Mouse (Mus musculus) embryonic fibroblast, embryonic 13.5 days (primary cell): ENCODE results near the gene Pappa. TPM values are rescaled to one million over a fixed set of nuclear protein-coding genes. Genes with fewer than 3 reads are reported as not detected.
A peak's percentile ranks its signal among the peaks of the same experiment; 100 is the strongest.

Source experiments
- H3K27ac ChIP-seq: 2 replicates; pipeline ENCODE4 v1.5.1; 2012; ENCODE audit warnings: low read length, control low read depth, inconsistent platforms; ENCODE audit not compliant: insufficient read depth
- H3K4me1 ChIP-seq: 2 replicates; pipeline ENCODE4 v1.6.1; 2011; ENCODE audit warnings: low read length; ENCODE audit not compliant: control insufficient read depth, insufficient read depth
- H3K4me3 ChIP-seq: 2 replicates; pipeline ENCODE4 v1.5.1; 2011; ENCODE audit warnings: mild to moderate bottlenecking, control low read depth, low read length; ENCODE audit not compliant: insufficient read depth
- CTCF ChIP-seq: IDR thresholded peaks from 2 replicates; pipeline ENCODE4 v1.5.1; 2011; ENCODE audit warnings: mild to moderate bottlenecking, control low read depth, low read length, moderate library complexity, borderline replicate concordance; ENCODE audit not compliant: insufficient read depth
- POLR2A ChIP-seq: IDR thresholded peaks from 2 replicates; pipeline ENCODE4 v1.6.1; 2011; ENCODE audit warnings: low read depth, mild to moderate bottlenecking, control low read depth, low read length, moderate library complexity
- polyA plus RNA-seq: library from polyadenylated mRNA; stranded (reverse); fragments of >200 nt; gene quantifications from 2 replicates; pipeline ENCODE4 v1.2.4, GENCODE M21; 2011; ENCODE audit warnings: low read depth; ENCODE audit not compliant: missing spikeins, insufficient read length

Gene Pappa
- 54.2 and 59.8 TPM in 2 replicates for polyA plus RNA-seq

GRCm38 (mm10) chr4:65123741-65124224 lies at the start of gene Pappa:
TSS of gene Pappa (plus strand) at chr4:65124174.
- H3K27ac ChIP-seq: peak within 1 kb of the TSS; percentile 69

GRCm38 (mm10) chr4:65077906-65078615 lies 45.9 kb upstream of the Pappa start:
- TF ChIP-seq CTCF (no peak), POLR2A (no peak)
- no peak overlapping the region for H3K27ac ChIP-seq
- 0 out of 2 replicates have a peak, but pooled peaks cover under 1% of the 10 kb centered on the region for H3K4me1 ChIP-seq
- H3K4me3 ChIP-seq: no peak overlapping the region

More at GRCm38 (mm10) chr4:65123741-65124224, at the start of gene Pappa:
- TF ChIP-seq CTCF (no peak), POLR2A (peak; percentile 44; the same call in 1 of the 2 replicates)
- H3K4me1 ChIP-seq: 0 out of 2 replicates have a peak, but pooled peaks cover 2% of the 10 kb centered on the region
- H3K4me3 ChIP-seq: peak within 1 kb of the TSS; percentile 68

GRCm38 (mm10) chr4:65086864-65087263 lies 37.1 kb upstream of the Pappa start:
- Histone ChIP-seq H3K4me1 (0 out of 2 replicates have a peak, but pooled peaks cover 2% of the 10 kb centered on the region), H3K4me3 (no peak overlapping the region), H3K27ac (no peak overlapping the region)
- TF ChIP-seq CTCF (no peak), POLR2A (no peak)

- Histone ChIP-seq H3K27ac (no peak overlapping the region), H3K4me3 (no peak overlapping the region), H3K4me1 (0 out of 2 replicates have a peak, but pooled peaks cover 2% of the 10 kb centered on the region)
- no peak for TF ChIP-seq CTCF
- TF ChIP-seq POLR2A: no peak
These were observed 36.4 kb upstream of the Pappa start for GRCm38 (mm10) chr4:65087592-65087991.

GRCm38 (mm10) chr4:65092191-65092590 lies 31.8 kb upstream of the Pappa start:
- Histone ChIP-seq H3K4me3 (no peak overlapping the region), H3K4me1 (no peaks in the 10 kb centered on the region), H3K27ac (no peak overlapping the region)
- TF ChIP-seq POLR2A (no peak), CTCF (peak; percentile 57; the same call in 1 of the 2 replicates)

GRCm38 (mm10) chr4:65120329-65120728 lies 3.6 kb upstream of the Pappa start:
- no peak for TF ChIP-seq POLR2A
- Histone ChIP-seq H3K4me3 (no peak overlapping the region), H3K27ac (no peak overlapping the region), H3K4me1 (0 out of 2 replicates have a peak, but pooled peaks cover 2% of the 10 kb centered on the region)

GRCm38 (mm10) chr4:65122841-65123240 lies 1.1 kb upstream of the Pappa start:
- H3K27ac ChIP-seq: no peak overlapping the region
- H3K4me3 ChIP-seq: no peak overlapping the region
- no peak for TF ChIP-seq POLR2A
- TF ChIP-seq CTCF: no peak
- H3K4me1 ChIP-seq: 0 out of 2 replicates have a peak, but pooled peaks cover 2% of the 10 kb centered on the region

GRCm38 (mm10) chr4:65124369-65125151 lies 586 bp downstream of the Pappa start:
- peak overlapping the region; percentile 53 for H3K27ac ChIP-seq
- 0 out of 2 replicates have a peak, but pooled peaks cover 2% of the 10 kb centered on the region for H3K4me1 ChIP-seq
- TF ChIP-seq CTCF (no peak), POLR2A (no peak)
- peak overlapping the region; percentile 68 for H3K4me3 ChIP-seq

- H3K27ac ChIP-seq: peak overlapping the region; percentile 53
- peak overlapping the region; percentile 67 for H3K4me3 ChIP-seq
- H3K4me1 ChIP-seq: 0 out of 2 replicates have a peak, but pooled peaks cover 2% of the 10 kb centered on the region
- TF ChIP-seq CTCF: no peak
- peak; percentile 52 for TF ChIP-seq POLR2A
These were observed 1.7 kb downstream of the Pappa start for GRCm38 (mm10) chr4:65125341-65126332.
